Mouse (Mus musculus) myocyte (in vitro differentiated cells): ENCODE results near the gene Itpkc. TPM values are rescaled to one million over a fixed set of nuclear protein-coding genes. Genes with fewer than 3 reads are reported as not detected.
"Not testable (repeated sequence)": the region's sequence is repeated elsewhere in the genome, so short reads cannot be mapped to it uniquely, and the experiment has no call there.

Experiments used
- H3K27me3 ChIP-seq: one replicate; pipeline ENCODE4 v1.6.1; 2011; ENCODE audit not compliant: control insufficient read depth, insufficient read depth, insufficient read length
- H3K36me3 ChIP-seq: one replicate; pipeline ENCODE4 v1.6.1; 2011; ENCODE audit not compliant: control insufficient read depth, insufficient read depth
- H3K4me2 ChIP-seq: one replicate; pipeline ENCODE4 v1.6.1; 2011; ENCODE audit warnings: low read depth, control low read depth
- H3K4me3 ChIP-seq: one replicate; pipeline ENCODE4 v1.5.1; 2011; ENCODE audit warnings: mild to moderate bottlenecking, control low read depth, moderate library complexity
- H3K79me2 ChIP-seq: one replicate; pipeline ENCODE4 v1.6.1; 2011; ENCODE audit not compliant: control insufficient read depth, insufficient read depth
- H3ac ChIP-seq: one replicate; pipeline ENCODE4 v1.6.1; 2011; ENCODE audit not compliant: control insufficient read depth, insufficient read length
- CEBPB ChIP-seq: IDR thresholded peaks from 2 replicates; pipeline ENCODE4 v1.6.1; 2011; ENCODE audit warnings: mild to moderate bottlenecking, moderate library complexity; ENCODE audit not compliant: poor library complexity, insufficient read depth, severe bottlenecking
- E2F4 ChIP-seq: IDR thresholded peaks from one replicate; pipeline ENCODE4 v1.6.1; 2011; ENCODE audit warnings: mild to moderate bottlenecking, control low read depth, moderate library complexity; ENCODE audit not compliant: insufficient read depth
- MAX ChIP-seq: IDR thresholded peaks from one replicate; pipeline ENCODE4 v1.6.1; 2011; ENCODE audit warnings: low read depth, mild to moderate bottlenecking, control low read depth
- MYOD1 ChIP-seq, 3 experiments: IDR thresholded peaks; one replicate each; pipeline ENCODE4 v1.6.1; 2011; ENCODE audit warnings: control low read depth in 2 of 3, low read depth in 2 of 3, mild to moderate bottlenecking in 2 of 3, moderate library complexity in 1 of 3; ENCODE audit not compliant: insufficient read length in 2 of 3, control insufficient read depth in 1 of 3
- MYOG ChIP-seq, 3 experiments: IDR thresholded peaks; one replicate each; pipeline ENCODE4 v1.6.1; 2011; ENCODE audit warnings: control low read depth in 2 of 3, low read depth in 2 of 3, mild to moderate bottlenecking in 2 of 3; ENCODE audit not compliant: insufficient read length in 2 of 3, control insufficient read depth in 1 of 3, insufficient read depth in 1 of 3
- POLR2A ChIP-seq: IDR thresholded peaks from one replicate; pipeline ENCODE4 v1.6.1; 2011; ENCODE audit warnings: low read depth, mild to moderate bottlenecking, control low read depth, moderate library complexity; ENCODE audit not compliant: insufficient read length
- POLR2AphosphoS2 ChIP-seq: IDR thresholded peaks from one replicate; pipeline ENCODE4 v1.6.1; 2011; ENCODE audit warnings: low read depth, control low read depth; ENCODE audit not compliant: insufficient read length
- REST ChIP-seq: IDR thresholded peaks from one replicate; pipeline ENCODE4 v1.6.1; 2011; ENCODE audit warnings: mild to moderate bottlenecking, control low read depth, moderate library complexity; ENCODE audit not compliant: insufficient read depth, insufficient read length
- SRF ChIP-seq: IDR thresholded peaks from one replicate; pipeline ENCODE4 v1.6.1; 2011; ENCODE audit warnings: low read depth; ENCODE audit not compliant: control insufficient read depth, insufficient read length
- TCF12 ChIP-seq: IDR thresholded peaks from one replicate; pipeline ENCODE4 v1.6.1; 2011; ENCODE audit warnings: mild to moderate bottlenecking, control low read depth; ENCODE audit not compliant: poor library complexity, insufficient read depth, severe bottlenecking
- TCF3 ChIP-seq: IDR thresholded peaks from one replicate; pipeline ENCODE4 v1.6.1; 2011; ENCODE audit warnings: low read depth, control low read depth; ENCODE audit not compliant: insufficient read length
- USF1 ChIP-seq: IDR thresholded peaks from one replicate; pipeline ENCODE4 v1.6.1; 2011; ENCODE audit warnings: low read depth, mild to moderate bottlenecking, control low read depth, moderate library complexity
- polyA plus RNA-seq: library from polyadenylated mRNA; unstranded; fragments of >200 nt; fragmentation: generic; extraction: Trizol; gene quantifications from one replicate; pipeline ENCODE4 v1.2.1, GENCODE M21; 2012; ENCODE audit warnings: missing spikeins

Itpkc gene
- polyA plus RNA-seq, 1 experiment = 7.1 TPM

- H3ac ChIP-seq = no peak overlapping the region
- H3K36me3 ChIP-seq = no peaks in the 10 kb centered on the region
- no peak for TF ChIP-seq POLR2AphosphoS2
- no peak for TF ChIP-seq MAX
- TF ChIP-seq E2F4 = no peak
- TF ChIP-seq REST = no peak
- no peak for TF ChIP-seq CEBPB
- TF ChIP-seq MYOG (IDR thresholded peaks at IDR 0.05; ENCODE audit: control insufficient read depth in 1 of 3, insufficient read depth in 1 of 3, insufficient read length in 2 of 3, low read depth in 2 of 3) = no peak
- no peak for TF ChIP-seq POLR2A
- no peak for TF ChIP-seq TCF12
- TF ChIP-seq USF1 = no peak
- TF ChIP-seq MYOD1 (IDR thresholded peaks at IDR 0.05; ENCODE audit: control insufficient read depth in 1 of 3, insufficient read length in 2 of 3, low read depth in 2 of 3) = no peak
- no peak for TF ChIP-seq SRF
- H3K27me3 ChIP-seq = no peaks in the 10 kb centered on the region
- no peak overlapping the region for H3K4me2 ChIP-seq
- H3K79me2 ChIP-seq = peaks cover 12% of the 10 kb centered on the region
- no peak overlapping the region for H3K4me3 ChIP-seq
Measured at GRCm38 (mm10) chr7:27255721-27256120, 27.3 kb upstream of the Itpkc start.

- Histone ChIP-seq H3K4me3 (no peak overlapping the region), H3K4me2 (no peak overlapping the region), H3K27me3 (no peaks in the 10 kb centered on the region), H3K36me3 (no peaks in the 10 kb centered on the region), H3K79me2 (no peaks in the 10 kb centered on the region), H3ac (no peak overlapping the region)
- TF ChIP-seq E2F4 (no peak), POLR2AphosphoS2 (no peak), SRF (no peak), MYOD1 (IDR thresholded peaks at IDR 0.05; ENCODE audit: control insufficient read depth in 1 of 3, insufficient read length in 2 of 3, low read depth in 2 of 3) (no peak), TCF12 (no peak)
Measured at GRCm38 (mm10) chr7:27251946-27252345, 23.5 kb upstream of the Itpkc start.

- no peak overlapping the region for H3K4me2 ChIP-seq
- no peaks in the 10 kb centered on the region for H3K36me3 ChIP-seq
- TF ChIP-seq MYOD1 (IDR thresholded peaks at IDR 0.05; ENCODE audit: control insufficient read depth in 1 of 3, insufficient read length in 2 of 3, low read depth in 2 of 3) (no peak), USF1 (no peak), POLR2AphosphoS2 (no peak), TCF3 (no peak), E2F4 (no peak), POLR2A (no peak), MAX (no peak), TCF12 (no peak), MYOG (IDR thresholded peaks at IDR 0.05; ENCODE audit: control insufficient read depth in 1 of 3, insufficient read depth in 1 of 3, insufficient read length in 2 of 3, low read depth in 2 of 3) (no peak), SRF (no peak), CEBPB (no peak), REST (no peak)
- H3K79me2 ChIP-seq = no peaks in the 10 kb centered on the region
- H3K27me3 ChIP-seq = no peaks in the 10 kb centered on the region
- H3ac ChIP-seq = no peak overlapping the region
- no peak overlapping the region for H3K4me3 ChIP-seq
Measured at GRCm38 (mm10) chr7:27249928-27250327, 21.5 kb upstream of the Itpkc start.

- no peak overlapping the region for H3K4me3 ChIP-seq
- no peaks in the 10 kb centered on the region for H3K79me2 ChIP-seq
- H3K36me3 ChIP-seq = no peaks in the 10 kb centered on the region
- no peak overlapping the region for H3K4me2 ChIP-seq
- H3K27me3 ChIP-seq = no peaks in the 10 kb centered on the region
- no peak overlapping the region for H3ac ChIP-seq
- TF ChIP-seq E2F4 = no peak
- no peak for TF ChIP-seq USF1
- no peak for TF ChIP-seq TCF3
- TF ChIP-seq POLR2A = no peak
- TF ChIP-seq REST = no peak
- no peak for TF ChIP-seq SRF
- no peak for TF ChIP-seq CEBPB
- no peak for TF ChIP-seq POLR2AphosphoS2
- TF ChIP-seq MYOG (IDR thresholded peaks at IDR 0.05; ENCODE audit: control insufficient read depth in 1 of 3, insufficient read depth in 1 of 3, insufficient read length in 2 of 3, low read depth in 2 of 3) = no peak
- TF ChIP-seq MAX = no peak
- no peak for TF ChIP-seq TCF12
Measured at GRCm38 (mm10) chr7:27249146-27249545, 20.7 kb upstream of the Itpkc start.

GRCm38 (mm10) chr7:27244088-27244487, 15.6 kb upstream of the Itpkc start:
- not testable (repeated sequence) for H3K4me3 ChIP-seq, H3K79me2 ChIP-seq, H3K4me2 ChIP-seq, H3K27me3 ChIP-seq, H3K36me3 ChIP-seq, H3ac ChIP-seq

- no peaks in the 10 kb centered on the region for H3K36me3 ChIP-seq
- TF ChIP-seq POLR2A (no peak), MYOG (IDR thresholded peaks at IDR 0.05; ENCODE audit: control insufficient read depth in 1 of 3, insufficient read depth in 1 of 3, insufficient read length in 2 of 3, low read depth in 2 of 3) (no peak), SRF (no peak), USF1 (no peak), REST (no peak), TCF12 (no peak), TCF3 (no peak), MYOD1 (IDR thresholded peaks at IDR 0.05; ENCODE audit: control insufficient read depth in 1 of 3, insufficient read length in 2 of 3, low read depth in 2 of 3) (no peak), POLR2AphosphoS2 (no peak), CEBPB (no peak), MAX (no peak), E2F4 (no peak)
Measured at GRCm38 (mm10) chr7:27243211-27243610, 14.8 kb upstream of the Itpkc start.

More at GRCm38 (mm10) chr7:27243211-27243610, 14.8 kb upstream of the Itpkc start:
- Histone ChIP-seq H3K4me2 (no peak overlapping the region), H3ac (no peak overlapping the region), H3K79me2 (no peaks in the 10 kb centered on the region), H3K27me3 (no peaks in the 10 kb centered on the region), H3K4me3 (no peak overlapping the region)
